Mouse (Mus musculus) embryonic fibroblast, embryonic 13.5 days (primary cell): Measurements from ENCODE around the gene Mgat5.

Experiments used
- CTCF ChIP-seq: IDR thresholded peaks from 2 replicates; pipeline ENCODE4 v1.5.1; 2011; ENCODE audit warnings: mild to moderate bottlenecking, control low read depth, low read length, moderate library complexity, borderline replicate concordance; ENCODE audit not compliant: insufficient read depth
- POLR2A ChIP-seq: IDR thresholded peaks from 2 replicates; pipeline ENCODE4 v1.6.1; 2011; ENCODE audit warnings: low read depth, mild to moderate bottlenecking, control low read depth, low read length, moderate library complexity

DNA sequence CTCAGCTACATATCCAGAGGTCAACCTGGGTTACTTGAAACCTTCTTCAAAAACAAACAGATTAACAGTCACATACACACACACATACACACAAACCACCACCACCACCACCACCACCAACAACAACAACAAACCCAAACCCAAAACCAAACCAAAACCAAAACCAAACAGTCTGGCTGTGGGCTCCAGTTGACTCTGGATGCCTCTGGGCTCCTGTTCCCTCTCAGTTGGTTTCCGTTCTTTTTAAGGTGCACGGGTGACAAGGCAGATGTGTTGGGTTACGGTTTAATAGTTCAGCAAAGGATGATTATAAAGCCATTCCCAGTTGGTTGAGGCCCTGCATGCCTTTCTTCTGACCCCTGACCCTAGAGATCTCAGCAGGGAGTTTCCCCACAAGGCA is 8.6 kb downstream of the Mgat5 start:
- TF ChIP-seq CTCF: no peak
- no peak for TF ChIP-seq POLR2A
